Mouse (Mus musculus): ENCODE results near the gene Madd.

DNA sequence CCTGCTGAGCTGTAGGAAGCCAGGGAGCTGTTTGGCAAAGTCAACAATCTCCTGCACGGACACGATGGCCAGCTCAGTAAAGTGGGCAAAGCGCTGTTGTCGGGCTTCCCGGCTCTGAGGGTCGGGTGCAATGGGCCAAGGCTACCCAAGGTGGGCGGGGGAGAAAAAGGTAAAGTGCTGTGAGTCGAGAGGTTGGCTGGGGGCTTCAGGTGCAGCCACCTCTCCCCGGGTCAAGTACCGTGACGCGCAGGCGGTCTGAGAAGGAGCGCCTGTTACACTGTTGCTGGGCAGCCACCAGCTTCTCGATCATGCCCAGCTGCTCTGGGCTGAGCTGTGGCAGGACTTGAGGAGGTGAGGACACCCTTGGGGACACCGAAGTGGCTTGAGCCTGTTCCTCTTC is 6.9 kb upstream of the Madd start:
- TF ChIP-seq CTCF (IDR thresholded peaks at IDR 0.05; ENCODE audit: extremely low read depth, insufficient read length, insufficient replicate concordance, low read depth, low read length) (no peak), POLR2A (IDR thresholded peaks at IDR 0.05; ENCODE audit: low read depth, low read length) (no peak)

Data from small intestine, adult 2 months (tissue).